Mouse (Mus musculus): Measurements from ENCODE around the gene Dlgap4. TPM values are rescaled to one million over a fixed set of nuclear protein-coding genes. Genes with fewer than 3 reads are reported as not detected.
"Not testable (repeated sequence)": the region's sequence is repeated elsewhere in the genome, so short reads cannot be mapped to it uniquely, and the experiment has no call there.

Dlgap4 gene
- polyA plus RNA-seq, 1 experiment from 2014 or later: 66.4 TPM

DNA sequence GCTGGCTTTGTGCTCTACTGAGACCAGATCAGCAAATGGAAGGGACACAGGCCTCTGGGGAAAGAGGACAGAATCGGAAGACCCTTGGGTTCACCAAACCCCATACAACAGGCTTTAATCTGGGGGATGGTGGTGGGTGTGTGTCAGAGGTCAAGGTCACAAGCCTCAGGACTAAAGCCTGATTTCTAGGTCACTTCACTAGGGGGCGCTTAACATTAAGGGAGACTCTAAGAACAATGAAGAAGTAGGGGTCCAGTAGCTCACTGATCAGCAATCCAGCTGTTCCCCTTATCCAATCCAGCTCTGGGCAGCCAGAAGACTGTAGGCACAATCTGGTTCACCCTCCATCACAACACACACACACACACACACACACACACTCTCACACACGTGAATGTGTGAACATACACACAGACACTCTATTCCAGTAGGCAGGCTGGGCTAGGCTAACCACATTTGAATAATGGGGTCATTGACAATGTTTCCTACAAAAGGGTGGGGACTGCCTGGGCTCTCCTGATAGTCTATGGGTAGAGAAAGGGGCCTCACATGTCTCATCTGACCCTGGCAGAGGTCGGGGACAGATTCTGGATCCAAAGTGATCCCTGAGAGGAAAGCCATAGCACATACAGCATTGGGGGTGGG lies 168.5 kb downstream of the Dlgap4 start:
- no peaks in the 10 kb centered on the region for H3K27me3 ChIP-seq (ENCODE audit: control insufficient read depth, insufficient read depth, low read depth, low read length)
- no peaks in the 10 kb centered on the region for H3K36me3 ChIP-seq (ENCODE audit: control insufficient read depth, insufficient read depth, low read length)
- H3K9me3 ChIP-seq (ENCODE audit: control insufficient read depth, low read length): no peaks in the 10 kb centered on the region; the same call in 1 of the 2 replicates
- no peak overlapping the region for H3K4me2 ChIP-seq (ENCODE audit: low read depth, low read length)
- no peak for ATAC-seq (ENCODE audit: low read depth)
- peaks cover 20% of the 10 kb centered on the region for H3K4me1 ChIP-seq (replicated peaks; ENCODE audit: control insufficient read depth, insufficient read depth, low read length)
- no peak overlapping the region for H3K4me3 ChIP-seq (ENCODE audit: low read length)
- H3K9ac ChIP-seq (ENCODE audit: low read length): no peak overlapping the region
- 74% methylated on average over 4 of the region's 4 CpGs for whole genome bisulfite sequencing
- no peak overlapping the region for H3K27ac ChIP-seq (ENCODE audit: low read length)

DNA sequence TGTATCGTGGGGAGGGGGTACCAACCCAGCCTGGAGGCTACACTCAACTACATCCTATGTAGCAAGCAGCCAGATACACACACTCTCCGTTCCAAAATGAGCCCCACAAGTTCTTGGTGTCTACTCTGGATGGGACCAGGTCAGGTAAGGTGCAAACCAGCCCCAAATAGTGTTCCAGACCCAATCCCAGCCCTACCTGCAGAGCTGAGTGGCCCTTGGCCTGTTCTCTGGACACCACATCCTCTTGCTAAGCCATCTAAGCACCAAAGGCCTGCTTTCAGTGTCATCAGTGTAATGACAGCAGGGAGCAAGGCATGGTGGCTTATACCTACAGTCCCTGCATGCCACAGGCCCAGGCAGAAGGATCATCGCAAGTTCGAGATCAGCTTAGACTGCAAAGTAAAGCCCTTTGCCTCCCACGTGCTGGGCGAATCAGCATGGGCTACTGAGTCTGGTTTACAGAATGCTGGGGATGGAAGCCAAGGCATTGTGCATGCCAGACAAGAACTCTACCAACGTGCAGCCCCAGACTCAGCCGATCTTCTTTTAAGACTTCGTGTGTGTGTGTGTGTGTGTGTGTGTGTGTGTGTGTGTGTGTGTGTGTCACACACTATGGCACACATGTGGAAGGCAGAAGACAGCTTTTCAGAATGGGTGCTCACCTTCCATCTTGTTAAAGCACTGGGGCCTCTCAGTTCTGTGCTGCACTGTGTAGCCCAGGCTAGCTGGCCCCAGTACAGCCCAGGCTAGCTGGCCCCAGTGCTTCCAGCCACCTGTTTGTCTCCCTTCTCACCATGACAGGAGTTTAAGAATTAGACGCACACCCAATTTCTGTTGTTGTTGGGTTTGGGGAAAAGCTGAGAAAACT lies 169.2 kb downstream of the Dlgap4 start:
- no peak overlapping the region for H3K27ac ChIP-seq (ENCODE audit: low read length)
- no peak overlapping the region for H3K4me2 ChIP-seq (ENCODE audit: low read depth, low read length)
- WGBS: 73% methylated on average over 10 of the region's 10 CpGs
- H3K4me1 ChIP-seq (replicated peaks; ENCODE audit: control insufficient read depth, insufficient read depth, low read length): peaks cover 15% of the 10 kb centered on the region
- ATAC-seq (ENCODE audit: low read depth): no peak
- H3K27me3 ChIP-seq (ENCODE audit: control insufficient read depth, insufficient read depth, low read depth, low read length): no peaks in the 10 kb centered on the region
- H3K36me3 ChIP-seq (ENCODE audit: control insufficient read depth, insufficient read depth, low read length): no peaks in the 10 kb centered on the region
- H3K9me3 ChIP-seq (ENCODE audit: control insufficient read depth, low read length): no peaks in the 10 kb centered on the region; the same call in 1 of the 2 replicates
- no peak overlapping the region for H3K4me3 ChIP-seq (ENCODE audit: low read length)
- H3K9ac ChIP-seq (ENCODE audit: low read length): no peak overlapping the region

DNA sequence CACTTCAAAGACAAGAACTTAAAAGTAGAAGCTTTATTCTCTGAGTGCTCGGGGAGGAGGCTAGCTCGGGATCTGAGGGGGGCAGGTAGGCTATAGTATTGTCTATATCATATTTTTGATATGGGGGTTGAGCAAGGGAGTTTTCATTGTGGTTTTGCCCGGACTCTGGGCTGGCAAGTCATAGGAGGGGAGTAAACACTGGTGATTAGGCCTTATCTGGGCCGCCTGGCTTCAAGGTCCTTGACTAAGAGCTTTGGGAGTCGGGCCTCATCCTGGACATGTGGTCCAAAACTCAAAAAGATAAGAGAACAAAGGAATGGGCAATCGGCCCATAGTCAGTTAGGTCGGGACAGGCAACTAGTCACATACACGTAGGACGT lies 169.8 kb downstream of the Dlgap4 start:
- Histone ChIP-seq H3K27ac (ENCODE audit: low read length) (no peak overlapping the region), H3K4me2 (ENCODE audit: low read depth, low read length) (no peak overlapping the region), H3K4me3 (ENCODE audit: low read length) (no peak overlapping the region), H3K36me3 (ENCODE audit: control insufficient read depth, insufficient read depth, low read length) (no peaks in the 10 kb centered on the region), H3K9ac (ENCODE audit: low read length) (no peak overlapping the region), H3K9me3 (ENCODE audit: control insufficient read depth, low read length) (no peaks in the 10 kb centered on the region; the same call in 1 of the 2 replicates), H3K4me1 (replicated peaks; ENCODE audit: control insufficient read depth, insufficient read depth, low read length) (peaks cover 12% of the 10 kb centered on the region), H3K27me3 (ENCODE audit: control insufficient read depth, insufficient read depth, low read depth, low read length) (no peaks in the 10 kb centered on the region)
- no peak for ATAC-seq (ENCODE audit: low read depth)
- WGBS: 40% methylated on average over 9 of the region's 9 CpGs

DNA sequence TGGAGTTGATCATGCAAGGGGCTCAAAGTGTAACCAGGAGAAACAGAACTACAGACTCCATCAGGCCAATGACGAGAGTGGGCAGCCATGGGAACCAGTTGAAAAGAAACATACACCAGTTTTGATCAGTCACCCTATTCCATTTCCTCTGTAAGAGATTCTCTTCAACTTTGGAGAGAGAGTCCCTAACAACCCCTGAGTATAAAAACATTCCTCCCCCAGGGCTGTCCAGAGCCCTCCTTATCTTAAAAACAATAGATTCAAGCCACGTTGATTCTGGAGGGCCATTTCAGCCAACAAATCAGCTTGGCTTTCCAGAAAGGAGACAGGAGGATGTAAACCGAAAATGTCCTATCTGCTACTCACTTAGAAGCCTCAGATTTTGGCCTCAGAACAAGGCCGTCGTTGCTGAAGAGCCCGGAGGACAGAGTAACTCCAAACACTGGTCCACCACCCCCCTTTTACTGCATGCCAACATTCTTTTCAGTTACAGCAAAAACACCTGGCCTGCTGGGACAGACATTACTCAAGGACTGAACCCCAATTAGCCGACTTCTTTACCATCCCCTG lies 170.6 kb downstream of the Dlgap4 start:
- Histone ChIP-seq H3K36me3 (ENCODE audit: control insufficient read depth, insufficient read depth, low read length) (no peaks in the 10 kb centered on the region), H3K27me3 (ENCODE audit: control insufficient read depth, insufficient read depth, low read depth, low read length) (no peaks in the 10 kb centered on the region), H3K9ac (ENCODE audit: low read length) (no peak overlapping the region), H3K9me3 (ENCODE audit: control insufficient read depth, low read length) (no peaks in the 10 kb centered on the region; the same call in 1 of the 2 replicates), H3K4me3 (ENCODE audit: low read length) (no peak overlapping the region), H3K27ac (ENCODE audit: low read length) (no peak overlapping the region), H3K4me2 (ENCODE audit: low read depth, low read length) (no peak overlapping the region), H3K4me1 (replicated peaks; ENCODE audit: control insufficient read depth, insufficient read depth, low read length) (peaks cover 11% of the 10 kb centered on the region)
- WGBS: 45% methylated on average over 7 of the region's 7 CpGs
- no peak for ATAC-seq (ENCODE audit: low read depth)

DNA sequence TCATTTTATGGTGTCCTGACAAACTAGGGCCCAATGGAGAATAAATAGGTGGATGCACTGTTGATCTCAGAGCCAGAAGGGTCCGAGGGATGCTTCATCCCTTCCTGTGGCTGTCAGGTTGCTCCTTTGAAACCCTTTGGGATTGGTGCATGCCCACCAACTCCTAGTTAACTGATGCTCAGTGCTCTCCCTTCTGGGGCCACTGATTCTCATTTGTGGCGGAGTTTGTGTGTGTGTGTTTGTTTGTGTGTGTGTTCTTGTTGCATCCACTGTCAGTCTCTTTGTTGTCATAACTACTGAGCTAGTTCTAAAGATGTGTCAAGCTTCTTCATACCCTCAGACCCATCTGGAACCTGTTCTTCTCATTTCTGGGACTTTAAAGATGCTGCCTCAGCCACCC lies 171.4 kb downstream of the Dlgap4 start:
- no peak overlapping the region for H3K27ac ChIP-seq (ENCODE audit: low read length)
- 81% methylated on average over 2 of the region's 2 CpGs for WGBS
- H3K9me3 ChIP-seq (ENCODE audit: control insufficient read depth, low read length): no peaks in the 10 kb centered on the region; the same call in 1 of the 2 replicates
- H3K4me3 ChIP-seq (ENCODE audit: low read length): no peak overlapping the region
- H3K4me1 ChIP-seq (replicated peaks; ENCODE audit: control insufficient read depth, insufficient read depth, low read length): peaks cover 11% of the 10 kb centered on the region
- no peak overlapping the region for H3K4me2 ChIP-seq (ENCODE audit: low read depth, low read length)
- H3K9ac ChIP-seq (ENCODE audit: low read length): no peak overlapping the region
- H3K36me3 ChIP-seq (ENCODE audit: control insufficient read depth, insufficient read depth, low read length): no peaks in the 10 kb centered on the region
- no peak for ATAC-seq (ENCODE audit: low read depth)
- H3K27me3 ChIP-seq (ENCODE audit: control insufficient read depth, insufficient read depth, low read depth, low read length): no peaks in the 10 kb centered on the region

DNA sequence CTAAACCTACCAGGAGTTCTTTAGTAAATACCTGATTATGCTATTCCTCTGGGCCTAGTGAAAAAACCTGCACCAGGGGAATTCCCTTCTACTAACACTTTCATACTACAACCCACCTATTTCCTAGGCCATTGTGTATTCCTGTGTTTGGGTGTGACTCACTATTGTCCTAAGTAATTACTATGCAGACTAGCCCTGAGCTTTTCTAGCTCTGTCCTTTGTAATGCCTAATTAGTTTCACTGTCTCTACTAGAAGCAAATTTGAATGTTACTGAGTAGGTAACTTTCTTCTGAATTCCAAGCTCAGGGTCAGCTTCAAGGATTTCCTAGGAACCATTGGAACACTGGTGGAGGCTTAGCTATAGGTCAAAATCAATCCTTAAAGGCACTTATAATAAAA lies 172.9 kb downstream of the Dlgap4 start:
- H3K4me2 ChIP-seq (ENCODE audit: low read depth, low read length); H3K36me3 ChIP-seq (ENCODE audit: control insufficient read depth, insufficient read depth, low read length); H3K27ac ChIP-seq (ENCODE audit: low read length); H3K27me3 ChIP-seq (ENCODE audit: control insufficient read depth, insufficient read depth, low read depth, low read length); H3K4me1 ChIP-seq (replicated peaks; ENCODE audit: control insufficient read depth, insufficient read depth, low read length); H3K4me3 ChIP-seq (ENCODE audit: low read length); H3K9me3 ChIP-seq (ENCODE audit: control insufficient read depth, low read length); ATAC-seq (ENCODE audit: low read depth); H3K9ac ChIP-seq (ENCODE audit: low read length): not testable (repeated sequence)

DNA sequence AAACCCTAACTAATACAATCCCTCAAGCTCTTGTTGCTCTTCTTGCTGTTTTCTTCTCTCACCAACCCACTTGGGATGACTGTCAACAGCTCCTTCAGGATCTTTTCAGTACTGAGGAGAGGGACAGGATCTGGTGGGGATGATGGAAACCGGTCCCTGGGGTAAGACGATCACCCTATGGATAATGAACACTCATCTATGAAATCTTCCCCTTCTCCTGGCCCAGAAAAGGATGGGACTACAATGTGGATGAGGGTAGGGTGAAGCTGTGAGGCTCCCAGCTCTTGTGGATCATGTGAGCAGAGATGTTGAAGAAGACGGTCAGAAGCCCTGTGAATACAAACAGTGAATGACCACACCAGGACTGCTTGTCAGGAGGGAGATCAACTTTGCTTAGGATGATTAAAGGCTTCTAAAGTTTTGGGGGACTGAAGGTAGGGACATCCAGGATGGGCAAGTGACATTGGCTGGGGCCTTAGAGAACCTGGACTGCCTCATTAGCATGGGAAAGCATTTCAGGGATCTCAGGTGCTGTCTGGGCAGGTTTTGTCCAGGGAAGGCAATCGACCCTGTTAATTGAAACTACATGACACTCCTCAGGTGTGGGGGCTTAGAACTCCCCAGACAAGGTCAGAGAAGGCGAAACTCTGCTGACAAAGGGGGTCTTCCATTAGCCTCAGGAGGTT lies 173.7 kb downstream of the Dlgap4 start:
- H3K4me2 ChIP-seq (ENCODE audit: low read depth, low read length): no peak overlapping the region
- peaks cover 8% of the 10 kb centered on the region; the same call in 1 of the 2 replicates for H3K9me3 ChIP-seq (ENCODE audit: control insufficient read depth, low read length)
- ATAC-seq (ENCODE audit: low read depth): no peak
- H3K4me3 ChIP-seq (ENCODE audit: low read length): no peak overlapping the region
- WGBS: 87% methylated on average over 5 of the region's 5 CpGs
- H3K4me1 ChIP-seq (replicated peaks; ENCODE audit: control insufficient read depth, insufficient read depth, low read length): no peaks in the 10 kb centered on the region
- no peaks in the 10 kb centered on the region for H3K36me3 ChIP-seq (ENCODE audit: control insufficient read depth, insufficient read depth, low read length)
- no peak overlapping the region for H3K9ac ChIP-seq (ENCODE audit: low read length)
- H3K27ac ChIP-seq (ENCODE audit: low read length): no peak overlapping the region
- no peaks in the 10 kb centered on the region for H3K27me3 ChIP-seq (ENCODE audit: control insufficient read depth, insufficient read depth, low read depth, low read length)

DNA sequence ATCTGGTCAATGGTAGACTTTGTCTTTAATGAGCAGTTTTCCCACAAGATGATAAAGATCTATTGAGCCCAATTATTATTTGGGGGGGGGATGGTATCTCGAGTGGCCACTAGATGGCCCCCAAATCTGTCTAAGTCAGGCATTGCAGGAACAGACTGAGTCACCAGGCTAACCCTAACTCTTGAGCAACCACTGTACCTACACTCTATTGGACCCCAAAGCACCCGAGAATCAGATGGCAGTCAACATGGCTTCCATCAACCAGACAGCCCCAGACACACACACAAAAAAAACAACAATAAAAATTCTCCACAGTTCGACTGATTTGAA lies 174.2 kb downstream of the Dlgap4 start:
- ATAC-seq (ENCODE audit: low read depth): no peak
- no peaks in the 10 kb centered on the region for H3K36me3 ChIP-seq (ENCODE audit: control insufficient read depth, insufficient read depth, low read length)
- H3K4me2 ChIP-seq (ENCODE audit: low read depth, low read length): no peak overlapping the region
- 39% methylated on average over 3 of the region's 3 CpGs for WGBS
- H3K9ac ChIP-seq (ENCODE audit: low read length): no peak overlapping the region
- no peak overlapping the region for H3K4me3 ChIP-seq (ENCODE audit: low read length)
- H3K27ac ChIP-seq (ENCODE audit: low read length): no peak overlapping the region
- no peaks in the 10 kb centered on the region for H3K4me1 ChIP-seq (replicated peaks; ENCODE audit: control insufficient read depth, insufficient read depth, low read length)
- peaks cover 8% of the 10 kb centered on the region; the same call in 1 of the 2 replicates for H3K9me3 ChIP-seq (ENCODE audit: control insufficient read depth, low read length)
- no peaks in the 10 kb centered on the region for H3K27me3 ChIP-seq (ENCODE audit: control insufficient read depth, insufficient read depth, low read depth, low read length)

DNA sequence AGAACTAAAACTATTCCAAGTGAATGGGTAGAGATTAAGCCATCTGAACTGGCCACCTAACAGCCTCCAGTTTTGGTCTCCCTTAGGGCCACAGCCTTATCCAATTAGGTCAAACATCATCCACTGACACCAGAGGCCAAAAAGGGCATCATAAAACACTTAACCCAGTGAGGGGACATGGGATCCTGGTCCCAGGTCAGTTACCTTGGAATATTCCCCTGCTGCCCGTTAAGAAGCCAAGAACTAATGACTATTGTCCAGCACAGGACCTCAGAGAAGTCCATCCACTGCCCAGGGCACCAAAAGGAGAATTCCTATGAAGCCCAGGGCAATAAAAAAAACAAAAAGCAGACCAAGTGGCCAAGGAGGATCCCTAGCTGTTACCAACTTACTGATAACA lies 175.3 kb downstream of the Dlgap4 start:
- Histone ChIP-seq H3K27me3 (ENCODE audit: control insufficient read depth, insufficient read depth, low read depth, low read length) (no peaks in the 10 kb centered on the region), H3K9me3 (ENCODE audit: control insufficient read depth, low read length) (peaks cover 8% of the 10 kb centered on the region; the same call in 1 of the 2 replicates), H3K36me3 (ENCODE audit: control insufficient read depth, insufficient read depth, low read length) (no peaks in the 10 kb centered on the region), H3K27ac (ENCODE audit: low read length) (no peak overlapping the region), H3K9ac (ENCODE audit: low read length) (no peak overlapping the region), H3K4me2 (ENCODE audit: low read depth, low read length) (no peak overlapping the region), H3K4me1 (replicated peaks; ENCODE audit: control insufficient read depth, insufficient read depth, low read length) (no peaks in the 10 kb centered on the region), H3K4me3 (ENCODE audit: low read length) (no peak overlapping the region)
- no peak for ATAC-seq (ENCODE audit: low read depth)
- WGBS: 70% methylated on average over 1 of the region's 1 CpGs
